Mouse (Mus musculus) heart, adult 2 months (tissue): ENCODE results near the gene Pcolce2.

ENCODE experiments used
- CTCF ChIP-seq: fragments of 200-600 bp; IDR thresholded peaks from 2 replicates; pipeline ENCODE4 v1.8.1; 2022; ENCODE audit warnings: antibody characterized with exemption, mild to moderate bottlenecking, moderate library complexity
- POLR2A ChIP-seq: fragments of 200-500 bp; IDR thresholded peaks from 2 replicates; pipeline ENCODE4 v1.6.1; 2011; ENCODE audit warnings: mild to moderate bottlenecking, low read depth, low read length, control low read depth; ENCODE audit not compliant: insufficient read depth

DNA sequence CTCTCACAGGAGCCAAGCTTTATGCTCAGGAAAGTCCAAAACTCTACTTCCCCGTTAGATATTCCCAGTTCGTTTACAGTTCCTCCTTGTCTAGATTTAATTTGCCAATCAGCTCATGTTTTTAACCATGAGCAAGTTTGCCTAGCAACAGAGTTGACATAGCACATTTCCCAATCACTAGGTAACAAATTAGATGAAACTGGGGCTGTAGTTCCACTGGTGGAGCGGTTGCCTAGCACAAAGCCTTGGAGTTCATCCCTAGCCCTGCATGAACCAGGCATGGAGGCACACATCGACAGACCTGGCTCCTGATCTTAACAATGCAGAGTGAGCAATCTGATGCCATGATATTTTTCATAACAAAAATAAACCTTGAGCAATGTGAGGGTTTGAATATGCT lies 61.9 kb downstream of the Pcolce2 start:
- TF ChIP-seq CTCF (no peak), POLR2A (no peak)
